ENCODE assay signal across 22 mouse cellular contexts in the genomic region with DNA sequence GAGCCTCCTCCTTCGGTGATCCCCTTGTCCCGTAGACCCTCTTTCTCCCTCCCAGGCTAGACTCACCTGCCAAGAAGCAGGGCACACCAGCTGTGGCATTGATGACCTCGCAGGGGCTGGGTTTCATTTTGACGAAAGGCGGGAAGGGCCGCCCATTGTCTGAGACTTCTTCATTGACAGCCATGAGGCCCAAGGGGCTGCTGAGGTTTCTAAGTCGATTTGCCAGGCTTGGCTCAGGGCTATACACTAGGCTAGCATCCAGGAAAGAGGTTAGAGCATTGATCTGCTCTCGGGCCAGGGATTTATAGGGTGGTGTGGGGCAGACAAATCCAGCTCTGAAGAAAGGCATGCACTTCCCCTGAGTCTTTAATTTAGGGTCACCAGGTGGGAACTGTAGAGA. TPM values are rescaled to one million over a fixed set of nuclear protein-coding genes. Genes with fewer than 3 reads are reported as not detected.
"Had no signal": no experiment of that assay in that cellular context is flagged by ENCODE, and none has a peak within 500 bp of the region (broad histone marks: within the 10 kb centered on the region; RNA-seq: fewer than 3 reads in every experiment).

No protein-coding gene starts in this region.

- H3K9ac ChIP-seq: lung, embryonic 14.5 days; midbrain, embryonic 12.5 days; neural tube, embryonic 13.5 days; neural tube, embryonic 15.5 days had no signal

- H3K4me3 ChIP-seq: midbrain, embryonic 10.5 days; midbrain, embryonic 12.5 days; myocyte; neural tube, embryonic 13.5 days; neural tube, embryonic 15.5 days had no signal

- H3K9me3 ChIP-seq: midbrain, embryonic 10.5 days; midbrain, embryonic 12.5 days; neural tube, embryonic 13.5 days; neural tube, embryonic 15.5 days had no signal

- H3K36me3 ChIP-seq: midbrain, embryonic 10.5 days; midbrain, embryonic 12.5 days; neural tube, embryonic 13.5 days; neural tube, embryonic 15.5 days had no signal

- H3K4me2 ChIP-seq: lung, embryonic 14.5 days; midbrain, embryonic 12.5 days; neural tube, embryonic 13.5 days; neural tube, embryonic 15.5 days had no signal

- H3K27ac ChIP-seq: midbrain, embryonic 10.5 days; midbrain, embryonic 12.5 days; neural tube, embryonic 13.5 days; neural tube, embryonic 15.5 days had no signal

- DNase-seq: lung, adult 18-20 months; lung, embryonic 14.5 days; lung, postnatal 10 days; lung, postnatal 4 days; midbrain, embryonic 14.5 days; retina, postnatal 1 day; right cerebral cortex, adult 18-20 months; right cerebral cortex, postnatal 25 days; right cerebral cortex, postnatal 4 days; spleen, adult 18-20 months; thymus, adult 18-20 months; thymus, postnatal 14 days; thymus, postnatal 36 days had no signal

- H3K27me3 ChIP-seq: neural tube, embryonic 15.5 days had no signal

RNA-seq across cellular contexts. Expression of a gene that starts 13.3 kb away (rescaled TPM):
- total RNA-seq: megakaryocyte, adult 5-6 weeks; megakaryocyte-erythroid progenitor cell, adult 5-6 weeks had no signal
- polyA plus RNA-seq: lung, embryonic 14.5 days; lung, embryonic 16.5 days; myocyte; small intestine, adult 2 months had no signal

RNA-seq across cellular contexts. Expression of a gene that starts 21.4 kb away (rescaled TPM):
- polyA plus RNA-seq: myocyte had no signal
